Mouse (Mus musculus): ENCODE results near the gene Bicdl1. TPM values are rescaled to one million over a fixed set of nuclear protein-coding genes. Genes with fewer than 3 reads are reported as not detected.

Gene Bicdl1
- polyA plus RNA-seq, 1 experiment, result 127 TPM

GRCm38 (mm10) chr5:115666366-115667065, 64.9 kb downstream of the Bicdl1 start:
- TF ChIP-seq POLR2A (IDR thresholded peaks at IDR 0.05; ENCODE audit: borderline replicate concordance, insufficient read depth, low read length) (no peak), CTCF (IDR thresholded peaks at IDR 0.05; ENCODE audit: borderline replicate concordance, insufficient read depth, low read depth, low read length) (no peak)
- 12% methylated on average over 8 of the region's 8 CpGs for WGBS
- Histone ChIP-seq H3K27ac (ENCODE audit: insufficient read depth, low read length) (no peak overlapping the region), H3K4me1 (ENCODE audit: control insufficient read depth, insufficient read depth, low read length) (peaks cover 14% of the 10 kb centered on the region), H3K4me3 (replicated peaks; ENCODE audit: insufficient read depth, low read depth, low read length) (no peak overlapping the region), H3K27me3 (ENCODE audit: control insufficient read depth, insufficient read depth, low read length) (no peaks in the 10 kb centered on the region)
- peak; percentile 70 to 86 for DNase-seq

- TF ChIP-seq CTCF (IDR thresholded peaks at IDR 0.05; ENCODE audit: borderline replicate concordance, insufficient read depth, low read depth, low read length) (no peak), POLR2A (IDR thresholded peaks at IDR 0.05; ENCODE audit: borderline replicate concordance, insufficient read depth, low read length) (no peak)
Observed at GRCm38 (mm10) chr5:115662658-115663057, 68.8 kb downstream of the Bicdl1 start.

GRCm38 (mm10) chr5:115658352-115658751, 73.1 kb downstream of the Bicdl1 start:
- DNase-seq, result no peak
- TF ChIP-seq CTCF (IDR thresholded peaks at IDR 0.05; ENCODE audit: borderline replicate concordance, insufficient read depth, low read depth, low read length) (no peak), POLR2A (IDR thresholded peaks at IDR 0.05; ENCODE audit: borderline replicate concordance, insufficient read depth, low read length) (no peak)
- Histone ChIP-seq H3K27ac (ENCODE audit: insufficient read depth, low read length) (no peak overlapping the region), H3K4me3 (replicated peaks; ENCODE audit: insufficient read depth, low read depth, low read length) (no peak overlapping the region), H3K4me1 (ENCODE audit: control insufficient read depth, insufficient read depth, low read length) (no peaks in the 10 kb centered on the region), H3K27me3 (ENCODE audit: control insufficient read depth, insufficient read depth, low read length) (no peaks in the 10 kb centered on the region)
- 86% methylated on average over 6 of the region's 6 CpGs for WGBS

More at GRCm38 (mm10) chr5:115662658-115663057, 68.8 kb downstream of the Bicdl1 start:
- 83% methylated on average over 22 of the region's 22 CpGs for WGBS
- H3K4me3 ChIP-seq (replicated peaks; ENCODE audit: insufficient read depth, low read depth, low read length), result no peak overlapping the region
- no peak overlapping the region for H3K27ac ChIP-seq (ENCODE audit: insufficient read depth, low read length)
- H3K4me1 ChIP-seq (ENCODE audit: control insufficient read depth, insufficient read depth, low read length), result peaks cover 14% of the 10 kb centered on the region
- DNase-seq, result no peak
- H3K27me3 ChIP-seq (ENCODE audit: control insufficient read depth, insufficient read depth, low read length), result no peaks in the 10 kb centered on the region

- WGBS, result 66% methylated on average over 1 of the region's 1 CpGs
Observed at GRCm38 (mm10) chr5:115657234-115657633, 74.2 kb downstream of the Bicdl1 start.

GRCm38 (mm10) chr5:115656677-115657076, 74.7 kb downstream of the Bicdl1 start:
- WGBS, result 71% methylated on average over 6 of the region's 6 CpGs
- TF ChIP-seq POLR2A (IDR thresholded peaks at IDR 0.05; ENCODE audit: borderline replicate concordance, insufficient read depth, low read length), result no peak
- no peak for TF ChIP-seq CTCF (IDR thresholded peaks at IDR 0.05; ENCODE audit: borderline replicate concordance, insufficient read depth, low read depth, low read length)
- DNase-seq, result no peak
- Histone ChIP-seq H3K27ac (ENCODE audit: insufficient read depth, low read length) (no peak overlapping the region), H3K4me3 (replicated peaks; ENCODE audit: insufficient read depth, low read depth, low read length) (no peak overlapping the region), H3K27me3 (ENCODE audit: control insufficient read depth, insufficient read depth, low read length) (no peaks in the 10 kb centered on the region), H3K4me1 (ENCODE audit: control insufficient read depth, insufficient read depth, low read length) (peaks cover 5% of the 10 kb centered on the region)

More at GRCm38 (mm10) chr5:115657234-115657633, 74.2 kb downstream of the Bicdl1 start:
- Histone ChIP-seq H3K27me3 (ENCODE audit: control insufficient read depth, insufficient read depth, low read length) (no peaks in the 10 kb centered on the region), H3K4me1 (ENCODE audit: control insufficient read depth, insufficient read depth, low read length) (no peaks in the 10 kb centered on the region; the same call in 1 of the 2 replicates), H3K27ac (ENCODE audit: insufficient read depth, low read length) (no peak overlapping the region), H3K4me3 (replicated peaks; ENCODE audit: insufficient read depth, low read depth, low read length) (no peak overlapping the region)
- DNase-seq, result no peak
- TF ChIP-seq POLR2A (IDR thresholded peaks at IDR 0.05; ENCODE audit: borderline replicate concordance, insufficient read depth, low read length) (no peak), CTCF (IDR thresholded peaks at IDR 0.05; ENCODE audit: borderline replicate concordance, insufficient read depth, low read depth, low read length) (no peak)

- Histone ChIP-seq H3K27me3 (ENCODE audit: control insufficient read depth, insufficient read depth, low read length) (no peaks in the 10 kb centered on the region), H3K4me3 (replicated peaks; ENCODE audit: insufficient read depth, low read depth, low read length) (no peak overlapping the region), H3K4me1 (ENCODE audit: control insufficient read depth, insufficient read depth, low read length) (peaks cover 15% of the 10 kb centered on the region), H3K27ac (ENCODE audit: insufficient read depth, low read length) (no peak overlapping the region)
- TF ChIP-seq CTCF (IDR thresholded peaks at IDR 0.05; ENCODE audit: borderline replicate concordance, insufficient read depth, low read depth, low read length) (no peak), POLR2A (IDR thresholded peaks at IDR 0.05; ENCODE audit: borderline replicate concordance, insufficient read depth, low read length) (no peak)
- WGBS, result 94% methylated on average over 12 of the region's 12 CpGs
- DNase-seq, result no peak
Observed at GRCm38 (mm10) chr5:115653776-115654175, 77.6 kb downstream of the Bicdl1 start.

GRCm38 (mm10) chr5:115652681-115653575, 78.5 kb downstream of the Bicdl1 start:
- TF ChIP-seq CTCF (IDR thresholded peaks at IDR 0.05; ENCODE audit: borderline replicate concordance, insufficient read depth, low read depth, low read length), result peak; percentile 86
- peak; percentile 97 for TF ChIP-seq POLR2A (IDR thresholded peaks at IDR 0.05; ENCODE audit: borderline replicate concordance, insufficient read depth, low read length)
- H3K4me1 ChIP-seq (ENCODE audit: control insufficient read depth, insufficient read depth, low read length), result peaks cover 15% of the 10 kb centered on the region
- DNase-seq, result peak; percentile 100
- H3K27me3 ChIP-seq (ENCODE audit: control insufficient read depth, insufficient read depth, low read length), result no peaks in the 10 kb centered on the region
- WGBS, result 2% methylated on average over 35 of the region's 35 CpGs
- H3K4me3 ChIP-seq (replicated peaks; ENCODE audit: insufficient read depth, low read depth, low read length), result peak overlapping the region; percentile 55
- H3K27ac ChIP-seq (ENCODE audit: insufficient read depth, low read length), result peak overlapping the region; percentile 43
